Mouse (Mus musculus) heart, embryonic 12.5 days (tissue): ENCODE measurements around the gene Slc2a1. TPM values are rescaled to one million over a fixed set of nuclear protein-coding genes. Genes with fewer than 3 reads are reported as not detected.

Experiments
- ATAC-seq: fragments of 200-750 bp; cut with Nextera tagmentation; 2 replicates; pipeline ENCODE4 v1.8.0; 2017; ENCODE audit warnings: moderate TSS enrichment, moderate library complexity; ENCODE audit not compliant: insufficient number of reproducible peaks, low FRiP score
- H3K27ac ChIP-seq: fragments of 300-500 bp; sonication (generic); 2 replicates; pipeline ENCODE4 v1.5.1; 2016; ENCODE audit warnings: mild to moderate bottlenecking, moderate library complexity; ENCODE audit not compliant: poor library complexity, severe bottlenecking
- H3K27me3 ChIP-seq: fragments of 300-500 bp; sonication (generic); replicated peaks from 2 replicates; pipeline ENCODE4 v1.6.1; 2016; ENCODE audit warnings: mild to moderate bottlenecking, moderate library complexity
- H3K36me3 ChIP-seq: fragments of 300-500 bp; sonication (generic); 2 replicates; pipeline ENCODE4 v1.6.1; 2016; ENCODE audit warnings: mild to moderate bottlenecking, moderate library complexity
- H3K4me1 ChIP-seq: fragments of 300-500 bp; sonication (generic); replicated peaks from 2 replicates; pipeline ENCODE4 v1.6.1; 2016; ENCODE audit warnings: mild to moderate bottlenecking
- H3K4me2 ChIP-seq: fragments of 300-500 bp; sonication (generic); 2 replicates; pipeline ENCODE4 v1.6.1; 2016; ENCODE audit warnings: mild to moderate bottlenecking, moderate library complexity
- H3K4me3 ChIP-seq: fragments of 300-500 bp; sonication (generic); 2 replicates; pipeline ENCODE4 v1.5.1; 2016; ENCODE audit warnings: mild to moderate bottlenecking
- H3K9ac ChIP-seq: fragments of 300-500 bp; sonication (generic); 2 replicates; pipeline ENCODE4 v1.6.1; 2016; ENCODE audit warnings: mild to moderate bottlenecking, moderate library complexity
- H3K9me3 ChIP-seq: fragments of 300-500 bp; sonication (generic); replicated peaks from 2 replicates; pipeline ENCODE4 v1.6.1; 2016; ENCODE audit warnings: mild to moderate bottlenecking, moderate library complexity
- WGBS: fragments of 180-500 bp; shearing (Covaris S2); methylation state at CpG from one replicate; pipeline ENCODE4 v1.1.7; 2016; 5-methylcytosine and 5-hydroxymethylcytosine counted together
- polyA plus RNA-seq: library from polyadenylated mRNA; unstranded; fragments of >200 nt; fragmentation: Nextera tagmentation; extraction: Ambion mirVana; gene quantifications from 2 replicates; pipeline ENCODE4 v1.2.1, GENCODE M21; 2016

Gene Slc2a1
- 330 and 331 TPM in 2 replicates for polyA plus RNA-seq

DNA sequence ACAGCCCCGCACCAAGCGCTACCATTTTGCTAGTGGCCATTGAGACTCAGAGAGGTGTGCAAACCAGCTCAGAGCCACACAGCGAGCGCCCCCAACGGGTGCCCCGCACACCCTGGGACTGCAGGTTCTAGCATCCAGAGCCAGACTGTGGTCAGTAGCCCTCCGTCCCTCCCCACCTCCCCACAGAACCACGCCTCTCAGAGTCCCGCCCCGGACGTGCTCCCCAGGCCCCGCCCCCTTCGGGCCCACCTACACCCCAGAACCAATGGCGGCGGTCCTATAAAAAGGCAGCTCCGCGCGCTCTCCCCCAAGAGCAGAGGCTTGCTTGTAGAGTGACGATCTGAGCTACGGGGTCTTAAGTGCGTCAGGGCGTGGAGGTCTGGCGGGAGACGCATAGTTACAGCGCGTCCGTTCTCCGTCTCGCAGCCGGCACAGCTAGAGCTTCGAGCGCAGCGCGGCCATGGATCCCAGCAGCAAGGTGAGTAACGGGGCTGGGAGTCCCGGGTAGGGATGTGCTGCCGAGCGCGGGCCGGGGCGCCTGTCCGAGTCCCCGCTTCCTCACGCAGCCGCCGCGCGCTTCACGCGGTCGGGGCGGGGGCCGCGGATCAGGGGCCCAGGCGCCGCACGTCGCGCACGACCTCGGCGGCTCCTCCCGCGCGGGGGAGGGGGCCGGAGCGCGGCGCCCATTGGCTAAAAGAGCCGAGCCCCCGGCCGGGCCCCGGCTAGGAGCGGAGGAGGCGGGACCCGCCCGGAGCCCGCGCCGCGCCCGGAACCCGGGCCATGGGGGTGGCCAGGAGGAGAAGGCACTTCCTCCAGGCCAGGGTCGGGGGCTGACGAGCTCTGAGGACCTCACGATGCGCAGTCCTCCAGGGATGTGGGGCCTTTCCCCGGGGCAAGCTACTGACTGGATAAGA is at the start of gene Slc2a1:
Gene Slc2a1 (plus strand): TSS at position 217 of the 914 bp plus-strand sequence.
- Histone ChIP-seq H3K27ac (peak within 1 kb of the TSS; percentile 100), H3K36me3 (peaks cover 20% of the 10 kb centered on the region), H3K4me3 (peak within 1 kb of the TSS; percentile 95), H3K9ac (peak within 1 kb of the TSS; percentile 97), H3K9me3 (no peaks in the 10 kb centered on the region), H3K4me1 (peaks cover 72% of the 10 kb centered on the region), H3K27me3 (no peaks in the 10 kb centered on the region), H3K4me2 (peak within 1 kb of the TSS; percentile 75)
- WGBS: under 1% methylated on average over 87 of the region's 88 CpGs
- peak; percentile 94 for ATAC-seq

DNA sequence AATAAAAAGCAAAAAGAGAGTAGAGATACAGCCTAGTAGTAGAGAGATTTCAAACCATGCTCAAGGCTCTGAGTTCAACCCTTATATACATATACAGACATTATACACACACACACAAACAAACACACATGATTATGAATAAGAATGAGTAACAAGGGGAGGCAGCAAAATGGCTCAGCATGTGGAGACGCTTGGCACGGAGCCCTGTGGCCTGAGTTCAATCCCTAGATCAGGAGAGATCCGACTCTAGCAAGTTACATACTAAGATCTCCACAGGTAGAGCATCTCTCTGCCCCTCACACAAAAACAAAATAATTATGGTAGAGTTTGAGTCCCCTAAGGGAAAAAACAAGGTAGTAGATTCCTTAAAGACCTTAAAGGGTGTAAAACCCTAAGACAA is 41.7 kb upstream of the Slc2a1 start:
- H3K9ac ChIP-seq: no peak overlapping the region

DNA sequence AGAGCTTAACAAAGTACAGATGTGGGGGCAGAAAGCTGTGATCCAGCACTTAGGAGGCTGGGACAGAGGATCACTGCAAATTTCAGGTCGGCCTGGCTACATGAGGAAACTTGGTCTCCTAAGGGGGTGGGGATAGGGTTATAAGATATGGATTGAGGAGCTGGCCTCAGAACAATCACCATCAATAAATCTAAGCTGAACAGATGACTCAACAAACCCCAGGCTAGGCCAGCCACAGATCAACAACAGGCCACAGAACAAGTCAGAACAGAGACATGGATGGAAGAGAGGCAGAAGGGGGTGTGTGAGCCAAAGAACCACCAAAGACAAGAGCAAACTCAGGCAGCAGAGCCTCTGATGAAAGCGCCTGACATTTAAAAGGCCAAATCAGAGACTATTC is 41.3 kb upstream of the Slc2a1 start:
- no peaks in the 10 kb centered on the region for H3K9me3 ChIP-seq
- ATAC-seq: no peak
- 66% methylated on average over 2 of the region's 2 CpGs for WGBS
- no peaks in the 10 kb centered on the region for H3K36me3 ChIP-seq
- no peak overlapping the region for H3K27ac ChIP-seq
- no peak overlapping the region for H3K4me3 ChIP-seq
- H3K4me2 ChIP-seq: no peak overlapping the region
- peaks cover 41% of the 10 kb centered on the region for H3K4me1 ChIP-seq
- no peak overlapping the region for H3K9ac ChIP-seq
- H3K27me3 ChIP-seq: no peaks in the 10 kb centered on the region

More for the DNA sequence above, 41.7 kb upstream of the Slc2a1 start:
- no peaks in the 10 kb centered on the region for H3K27me3 ChIP-seq
- no peak for ATAC-seq
- no peak overlapping the region for H3K4me3 ChIP-seq
- H3K36me3 ChIP-seq: no peaks in the 10 kb centered on the region
- peaks cover 36% of the 10 kb centered on the region for H3K4me1 ChIP-seq
- 82% methylated on average over 3 of the region's 3 CpGs for WGBS
- no peaks in the 10 kb centered on the region for H3K9me3 ChIP-seq
- H3K27ac ChIP-seq: no peak overlapping the region
- no peak overlapping the region for H3K4me2 ChIP-seq

DNA sequence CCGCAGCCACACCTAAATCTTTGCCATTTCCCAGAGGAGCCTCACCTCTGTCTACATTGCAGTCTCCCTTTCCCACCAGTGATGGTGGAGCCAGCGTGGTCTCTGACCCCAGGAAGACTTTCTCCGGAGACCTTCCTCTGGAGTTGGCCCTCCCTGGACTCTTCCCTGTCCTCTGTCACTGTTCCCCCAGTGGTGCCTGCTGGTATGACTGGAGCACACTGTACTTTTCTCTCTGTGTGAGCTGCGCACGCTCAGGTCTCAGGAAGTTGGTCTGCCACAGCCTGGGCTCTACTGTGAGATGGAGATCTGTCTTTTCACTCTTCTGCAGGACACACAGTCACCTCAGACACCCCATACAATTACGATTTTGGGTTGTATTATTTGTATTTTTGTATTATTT is 39.6 kb upstream of the Slc2a1 start:
- ATAC-seq: peak; percentile 40; the same call in 1 of the 2 replicates
- Histone ChIP-seq H3K4me2 (no peak overlapping the region), H3K9me3 (no peaks in the 10 kb centered on the region), H3K27ac (no peak overlapping the region), H3K27me3 (peaks cover 4% of the 10 kb centered on the region; the same call in 1 of the 2 replicates), H3K4me1 (peaks cover 47% of the 10 kb centered on the region), H3K9ac (no peak overlapping the region), H3K4me3 (no peak overlapping the region), H3K36me3 (no peaks in the 10 kb centered on the region)
- 54% methylated on average over 6 of the region's 6 CpGs for WGBS

DNA sequence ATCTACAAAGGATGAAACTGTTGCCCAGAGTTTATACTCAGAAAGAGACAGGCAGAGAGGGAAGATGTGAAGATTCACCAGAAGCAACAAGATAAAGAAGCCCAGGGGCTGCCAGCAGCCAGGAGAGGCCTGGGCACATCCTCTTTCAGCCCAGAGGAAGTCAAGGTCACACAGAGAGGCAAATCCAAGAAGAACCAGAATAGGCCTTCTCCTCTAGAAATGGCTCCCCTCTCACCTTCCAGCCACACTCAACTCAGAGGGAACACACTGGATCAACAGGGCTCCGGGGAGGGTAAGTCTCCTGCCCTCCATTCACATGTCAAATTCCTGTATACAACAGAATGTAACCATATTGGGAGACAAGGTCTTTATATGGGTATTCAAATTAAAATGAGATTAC is 38.3 kb upstream of the Slc2a1 start:
- Histone ChIP-seq H3K4me1 (peaks cover 52% of the 10 kb centered on the region), H3K4me3 (no peak overlapping the region), H3K9ac (peak overlapping the region; percentile 29; the same call in 1 of the 2 replicates), H3K36me3 (no peaks in the 10 kb centered on the region), H3K9me3 (no peaks in the 10 kb centered on the region), H3K27ac (peak overlapping the region; percentile 21; the same call in 1 of the 2 replicates), H3K4me2 (no peak overlapping the region), H3K27me3 (peaks cover 7% of the 10 kb centered on the region; the same call in 1 of the 2 replicates)
- ATAC-seq: no peak
- 82% methylated on average over 1 of the region's 1 CpGs for WGBS

DNA sequence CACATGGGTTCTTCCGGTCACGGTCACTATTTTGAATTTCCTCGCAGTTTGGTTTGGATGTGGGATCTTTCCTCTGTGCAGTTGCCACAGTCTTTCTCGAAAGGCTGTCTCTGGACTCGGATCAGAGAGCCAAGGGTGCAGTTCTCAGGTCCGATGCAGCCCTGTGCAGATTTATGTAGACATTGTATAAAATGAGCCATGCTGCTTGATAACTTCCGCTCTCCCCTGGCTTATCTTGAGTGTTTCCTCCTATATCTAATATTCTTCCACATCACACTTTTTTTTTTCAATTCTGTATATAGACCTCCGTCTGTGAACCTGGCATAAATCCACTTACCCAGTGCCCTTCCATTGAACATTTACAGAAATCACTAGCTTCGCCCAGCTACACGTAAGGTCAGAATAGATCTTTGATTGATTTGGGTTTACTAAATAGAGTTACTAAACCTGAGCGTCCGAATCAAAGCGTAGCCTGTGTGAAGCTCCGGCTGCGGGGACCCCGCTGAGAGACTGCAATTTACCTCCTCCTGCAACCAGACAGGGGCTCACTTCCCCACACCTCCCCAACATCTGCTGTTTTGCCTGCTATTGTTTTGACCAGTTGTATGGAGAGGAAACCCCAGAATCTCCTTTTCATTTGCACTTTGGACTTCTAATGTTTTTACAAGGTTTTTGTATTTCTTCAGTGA is 37.4 kb upstream of the Slc2a1 start:
- Histone ChIP-seq H3K27ac (peak overlapping the region; percentile 38), H3K9ac (0 out of 2 replicates have a peak overlapping the region, but pooled peaks have one; percentile 40), H3K4me3 (no peak overlapping the region), H3K27me3 (peaks cover 7% of the 10 kb centered on the region; the same call in 1 of the 2 replicates), H3K9me3 (no peaks in the 10 kb centered on the region), H3K36me3 (no peaks in the 10 kb centered on the region), H3K4me2 (peak overlapping the region; percentile 50), H3K4me1 (peaks cover 56% of the 10 kb centered on the region)
- WGBS: 39% methylated on average over 16 of the region's 16 CpGs
- ATAC-seq: no peak

DNA sequence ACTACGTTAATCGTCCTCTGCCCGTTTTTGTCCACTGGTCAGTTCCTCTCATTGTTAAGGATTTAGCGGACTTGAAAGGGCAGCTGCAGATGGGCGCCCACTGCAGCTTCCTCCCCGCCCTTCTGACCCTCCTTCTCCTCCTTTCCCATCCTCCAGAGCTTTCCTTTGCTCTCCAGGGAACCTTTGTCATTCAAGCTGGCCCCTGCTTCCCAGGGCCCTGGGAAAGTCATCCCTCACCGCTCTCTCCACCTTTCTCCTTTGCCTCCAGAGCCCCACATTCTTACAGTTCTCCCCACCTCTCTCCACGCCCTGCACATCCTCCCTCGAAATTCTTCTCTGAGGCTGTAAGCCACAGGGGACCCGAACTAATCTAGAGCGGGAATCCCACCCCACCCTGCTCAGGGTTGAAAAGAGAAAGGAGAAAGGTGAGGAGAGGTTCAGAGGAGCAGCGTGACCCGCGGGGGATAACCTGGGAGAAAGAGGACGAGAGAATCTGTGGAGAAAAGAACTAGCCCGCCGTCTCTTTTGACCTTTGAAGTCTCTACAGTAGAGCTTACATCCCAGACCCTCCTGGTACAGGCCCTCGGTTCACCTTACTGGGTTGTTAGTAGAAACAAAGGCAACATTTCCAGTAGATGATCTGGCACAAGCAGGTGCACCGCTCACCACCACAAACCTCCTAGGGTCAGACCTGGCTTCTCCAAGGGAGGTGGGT is 36.7 kb upstream of the Slc2a1 start:
- ATAC-seq: no peak
- Histone ChIP-seq H3K4me2 (peak overlapping the region; percentile 50), H3K9ac (0 out of 2 replicates have a peak overlapping the region, but pooled peaks have one; percentile 19), H3K4me3 (no peak overlapping the region), H3K9me3 (no peaks in the 10 kb centered on the region), H3K36me3 (no peaks in the 10 kb centered on the region), H3K4me1 (peaks cover 63% of the 10 kb centered on the region), H3K27ac (peak overlapping the region; percentile 49), H3K27me3 (peaks cover 7% of the 10 kb centered on the region; the same call in 1 of the 2 replicates)
- 18% methylated on average over 19 of the region's 19 CpGs for WGBS

DNA sequence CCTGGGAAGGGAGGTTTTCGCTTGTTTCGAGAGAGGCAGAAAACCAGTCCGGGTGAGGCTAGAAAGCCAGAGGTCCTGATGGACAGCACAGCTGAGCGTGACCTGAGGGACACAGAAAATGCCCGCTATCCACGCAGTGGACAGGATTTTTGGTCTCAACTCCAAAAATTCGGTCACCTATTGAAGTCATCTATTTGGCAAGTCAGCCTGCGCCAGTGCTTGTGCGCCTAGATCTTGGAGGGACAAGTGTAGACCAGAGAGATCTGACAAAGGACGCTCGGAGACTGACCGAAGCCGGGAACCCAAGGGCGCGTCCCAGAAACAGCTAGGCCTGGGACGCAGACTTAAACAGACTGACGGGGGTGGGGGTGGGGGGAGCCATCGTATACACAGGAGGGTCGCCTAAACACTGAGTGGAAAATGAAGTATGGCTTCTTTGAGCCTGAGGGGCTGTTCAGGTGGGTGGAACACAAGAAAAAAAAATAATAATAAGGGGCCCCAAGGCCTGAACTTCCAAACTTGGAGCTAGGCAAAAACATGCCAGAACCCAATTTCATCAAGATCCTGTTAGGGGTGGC is 36.1 kb upstream of the Slc2a1 start:
- Histone ChIP-seq H3K36me3 (no peaks in the 10 kb centered on the region), H3K9me3 (no peaks in the 10 kb centered on the region), H3K27ac (peak overlapping the region; percentile 49), H3K4me3 (0 out of 2 replicates have a peak overlapping the region, but pooled peaks have one; percentile 9), H3K27me3 (peaks cover 7% of the 10 kb centered on the region; the same call in 1 of the 2 replicates), H3K9ac (peak overlapping the region; percentile 34; the same call in 1 of the 2 replicates), H3K4me2 (peak overlapping the region; percentile 50), H3K4me1 (peaks cover 69% of the 10 kb centered on the region)
- WGBS: 30% methylated on average over 19 of the region's 19 CpGs
- no peak for ATAC-seq

DNA sequence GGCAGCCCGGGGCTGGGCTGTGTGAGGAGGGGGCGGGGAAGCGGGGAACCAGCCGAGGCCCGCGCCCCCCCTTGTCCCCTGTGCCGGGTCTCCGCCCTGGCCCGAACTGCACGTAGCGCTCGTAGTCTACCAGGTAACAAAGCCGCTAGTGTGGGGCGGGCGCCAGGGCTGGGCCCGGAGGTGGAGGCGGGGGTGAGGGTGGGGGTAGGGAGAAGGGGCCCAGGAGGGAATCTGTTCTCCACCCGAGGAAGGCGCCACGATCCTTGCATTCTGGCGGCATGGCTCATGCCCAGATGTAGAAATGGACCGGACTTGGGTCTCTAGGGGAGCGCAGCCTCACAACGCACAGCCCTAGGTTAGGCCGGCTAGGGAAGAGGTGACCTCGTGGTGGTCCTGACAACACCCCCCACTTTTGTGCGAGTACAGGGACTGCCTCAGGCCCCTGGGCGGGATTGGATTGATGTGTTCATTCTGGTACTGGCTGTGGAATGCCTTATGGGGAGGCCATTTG is 35.5 kb upstream of the Slc2a1 start:
- WGBS: 12% methylated on average over 28 of the region's 28 CpGs
- peaks cover 73% of the 10 kb centered on the region for H3K4me1 ChIP-seq
- H3K9me3 ChIP-seq: no peaks in the 10 kb centered on the region
- H3K4me2 ChIP-seq: peak overlapping the region; percentile 50
- peak; percentile 54; the same call in 1 of the 2 replicates for ATAC-seq
- no peaks in the 10 kb centered on the region for H3K36me3 ChIP-seq
- peak overlapping the region; percentile 49 for H3K27ac ChIP-seq
- 0 out of 2 replicates have a peak overlapping the region, but pooled peaks have one; percentile 9 for H3K4me3 ChIP-seq
- peaks cover 7% of the 10 kb centered on the region; the same call in 1 of the 2 replicates for H3K27me3 ChIP-seq
- H3K9ac ChIP-seq: peak overlapping the region; percentile 34; the same call in 1 of the 2 replicates

DNA sequence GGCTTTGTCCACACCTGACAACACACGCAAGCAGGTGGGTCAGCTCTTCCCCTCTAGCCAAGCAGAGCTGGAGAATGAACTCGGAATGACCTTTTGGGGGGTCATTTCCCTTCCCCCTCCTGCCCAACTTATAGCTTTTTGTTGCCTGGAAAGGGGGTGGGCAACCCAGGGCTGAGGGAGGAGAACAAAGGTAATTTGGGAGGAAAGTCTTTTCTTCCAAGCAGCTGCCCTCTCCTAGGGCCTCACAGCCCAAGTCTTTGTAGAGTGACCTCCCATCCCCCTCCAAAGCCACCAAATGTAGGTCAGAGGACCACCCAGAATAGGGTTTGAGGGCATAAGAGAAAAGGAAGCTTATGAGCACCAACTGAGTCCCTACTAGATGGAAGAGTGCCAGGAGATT is 34.9 kb upstream of the Slc2a1 start:
- WGBS: 54% methylated on average over 2 of the region's 2 CpGs

More for the DNA sequence above, 34.9 kb upstream of the Slc2a1 start:
- peak overlapping the region; percentile 49; the same call in 1 of the 2 replicates for H3K27ac ChIP-seq
- H3K4me1 ChIP-seq: peaks cover 73% of the 10 kb centered on the region
- H3K9me3 ChIP-seq: no peaks in the 10 kb centered on the region
- no peaks in the 10 kb centered on the region for H3K36me3 ChIP-seq
- no peak overlapping the region for H3K9ac ChIP-seq
- H3K27me3 ChIP-seq: peaks cover 7% of the 10 kb centered on the region; the same call in 1 of the 2 replicates
- no peak overlapping the region for H3K4me2 ChIP-seq
- ATAC-seq: no peak
- no peak overlapping the region for H3K4me3 ChIP-seq
